Mouse (Mus musculus) left cerebral cortex, adult 8-10 months (tissue): Measurements from ENCODE around the gene Osbpl11. TPM values are rescaled to one million over a fixed set of nuclear protein-coding genes. Genes with fewer than 3 reads are reported as not detected.
"Not testable (repeated sequence)": the region's sequence is repeated elsewhere in the genome, so short reads cannot be mapped to it uniquely, and the experiment has no call there.

Experiments
- DNase-seq, 2 experiments: peaks; one replicate each; pipeline ENCODE4 v3.0.0; 2022; ENCODE audit warnings: low spot score in 2 of 2
- total RNA-seq, 4 experiments: library from RNA; stranded (reverse); gene quantifications; 2 replicates each; pipeline ENCODE4 v1.2.4; 2022

The Osbpl11 gene
- total RNA-seq, 4 experiments from 2014 or later: 14.8 to 18.9 (median 16.7) TPM

GRCm38 (mm10) chr16:33177722-33178121 is 7.1 kb upstream of the Osbpl11 start:
- no peak for DNase-seq

- peak; percentile 36 to 74 for DNase-seq
These were observed 6.4 kb upstream of the Osbpl11 start for GRCm38 (mm10) chr16:33178278-33179074.

- DNase-seq: not testable (repeated sequence)
These were observed 5.6 kb upstream of the Osbpl11 start for GRCm38 (mm10) chr16:33179222-33179621.

- no peak for DNase-seq
These were observed 5.0 kb upstream of the Osbpl11 start for GRCm38 (mm10) chr16:33179911-33180310.

GRCm38 (mm10) chr16:33180793-33181192 is 4.1 kb upstream of the Osbpl11 start:
- no peak for DNase-seq

GRCm38 (mm10) chr16:33185261-33186046 is 583 bp downstream of the Osbpl11 start:
- no peak for DNase-seq

- DNase-seq: no peak
These were observed 1.3 kb downstream of the Osbpl11 start for GRCm38 (mm10) chr16:33186134-33186533.

GRCm38 (mm10) chr16:33188076-33188475 is 3.2 kb downstream of the Osbpl11 start:
- no peak for DNase-seq

GRCm38 (mm10) chr16:33191671-33192091 is 6.8 kb downstream of the Osbpl11 start:
- DNase-seq: no peak

- DNase-seq: no peak
These were observed 7.4 kb downstream of the Osbpl11 start for GRCm38 (mm10) chr16:33192280-33192679.

- no peak for DNase-seq
These were observed 8.8 kb downstream of the Osbpl11 start for GRCm38 (mm10) chr16:33193649-33194048.

- DNase-seq: no peak
These were observed 10.9 kb downstream of the Osbpl11 start for GRCm38 (mm10) chr16:33195686-33196313.

- no peak for DNase-seq
These were observed 11.7 kb downstream of the Osbpl11 start for GRCm38 (mm10) chr16:33196578-33196977.

GRCm38 (mm10) chr16:33200589-33200988 is 15.7 kb downstream of the Osbpl11 start:
- no peak for DNase-seq

GRCm38 (mm10) chr16:33210812-33211211 is 25.9 kb downstream of the Osbpl11 start:
- no peak for DNase-seq

- no peak for DNase-seq
These were observed 31.6 kb downstream of the Osbpl11 start for GRCm38 (mm10) chr16:33216313-33217003.

GRCm38 (mm10) chr16:33217553-33218085 is 32.7 kb downstream of the Osbpl11 start:
- DNase-seq: not testable (repeated sequence)

- no peak for DNase-seq
These were observed 37.6 kb downstream of the Osbpl11 start for GRCm38 (mm10) chr16:33222482-33222881.

- DNase-seq: no peak
These were observed 39.5 kb downstream of the Osbpl11 start for GRCm38 (mm10) chr16:33224381-33224780.

GRCm38 (mm10) chr16:33234128-33234527 is 49.3 kb downstream of the Osbpl11 start:
- no peak for DNase-seq

GRCm38 (mm10) chr16:33236151-33236550 is 51.3 kb downstream of the Osbpl11 start:
- no peak for DNase-seq
